Mouse (Mus musculus) adrenal gland, postnatal 25 days (tissue): ENCODE measurements around the gene Hs1bp3. TPM values are rescaled to one million over a fixed set of nuclear protein-coding genes. Genes with fewer than 3 reads are reported as not detected.

Source experiments
- total RNA-seq: library from RNA; stranded (reverse); gene quantifications from 2 replicates; pipeline ENCODE4 v1.2.3, GENCODE M21; 2021

The Hs1bp3 gene
- total RNA-seq, 1 experiment from 2014 or later, result 22.3 TPM

Other genes starting within 250 kb of the Hs1bp3 start
- 49.5 and 59.5 TPM in 2 replicates for gene Ldah, start 105.3 kb upstream of the Hs1bp3 start, total RNA-seq
- gene Gdf7, start 11.5 kb upstream of the Hs1bp3 start, total RNA-seq, result not detected in 2 replicates
- gene Rhob, start 186.6 kb downstream of the Hs1bp3 start, total RNA-seq, result 182 and 212 TPM in 2 replicates